Mouse (Mus musculus) E14TG2a.4 (cell line): ENCODE data around the gene Tubb2a.

Experiments used
- CTCF ChIP-seq: conservative IDR thresholded peaks from 2 replicates; pipeline ENCODE4 v1.5.1; 2014; ENCODE audit warnings: low read length
- POU5F1 ChIP-seq: IDR thresholded peaks from 2 replicates; pipeline ENCODE4 v1.6.1; 2014; ENCODE audit warnings: low read length, borderline replicate concordance

DNA sequence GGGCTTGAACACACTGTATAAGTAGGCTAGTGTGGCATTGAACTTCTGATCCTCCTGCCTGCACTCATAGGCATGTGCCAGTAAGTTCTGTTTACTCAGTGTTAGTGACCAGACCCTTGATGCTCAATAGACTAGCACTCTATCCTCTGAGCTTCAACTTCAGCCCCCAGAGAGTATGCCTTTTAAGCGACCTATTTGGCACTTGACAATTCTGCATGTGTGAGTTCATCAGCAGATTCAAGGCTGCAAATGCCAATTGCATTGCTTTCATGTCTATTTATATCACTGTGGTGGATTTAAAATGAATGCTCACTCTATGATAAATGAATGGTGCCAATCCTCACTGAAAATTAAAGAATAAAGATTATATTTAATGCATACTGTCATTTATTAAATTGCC lies 27.6 kb upstream of the Tubb2a start:
- TF ChIP-seq POU5F1, result no peak
- TF ChIP-seq CTCF, result no peak
